Mouse (Mus musculus) activated CD4-positive, CD25-positive, alpha-beta regulatory T cell, adult 4 months (primary cell): ENCODE results near the gene Dzip3. TPM values are rescaled to one million over a fixed set of nuclear protein-coding genes. Genes with fewer than 3 reads are reported as not detected.

ENCODE experiments used
- polyA plus RNA-seq, 2 experiments: library from polyadenylated mRNA; unstranded; fragments of 100-300 nt; shearing (Covaris generic); gene quantifications; one replicate each; pipeline ENCODE4 v1.2.1; 2017

The Dzip3 gene
- polyA plus RNA-seq, 2 experiments from 2014 or later = 3.8 to 4.1 TPM

Other genes starting within 250 kb of the Dzip3 start
- gene Trat1, start 222.1 kb downstream of the Dzip3 start, polyA plus RNA-seq = 100 to 1,000 TPM; 131 to 161 TPM
- not detected for gene Retnlb, start 177.3 kb downstream of the Dzip3 start, polyA plus RNA-seq
- gene Retnla, start 151.6 kb downstream of the Dzip3 start, polyA plus RNA-seq = not detected
- gene Retnlg, start 121.5 kb downstream of the Dzip3 start, polyA plus RNA-seq = not detected
- gene Cip2a, start within 50 bp of the Dzip3 start, polyA plus RNA-seq = 10 to 100 TPM; 11.4 to 13.6 TPM
- gene Myh15, start 63.3 kb upstream of the Dzip3 start, polyA plus RNA-seq = under 1 TPM in 1 of 2 experiments, not detected in 1; 0.05 TPM